Mouse (Mus musculus): Measurements from ENCODE around the gene Prdm2.

DNA sequence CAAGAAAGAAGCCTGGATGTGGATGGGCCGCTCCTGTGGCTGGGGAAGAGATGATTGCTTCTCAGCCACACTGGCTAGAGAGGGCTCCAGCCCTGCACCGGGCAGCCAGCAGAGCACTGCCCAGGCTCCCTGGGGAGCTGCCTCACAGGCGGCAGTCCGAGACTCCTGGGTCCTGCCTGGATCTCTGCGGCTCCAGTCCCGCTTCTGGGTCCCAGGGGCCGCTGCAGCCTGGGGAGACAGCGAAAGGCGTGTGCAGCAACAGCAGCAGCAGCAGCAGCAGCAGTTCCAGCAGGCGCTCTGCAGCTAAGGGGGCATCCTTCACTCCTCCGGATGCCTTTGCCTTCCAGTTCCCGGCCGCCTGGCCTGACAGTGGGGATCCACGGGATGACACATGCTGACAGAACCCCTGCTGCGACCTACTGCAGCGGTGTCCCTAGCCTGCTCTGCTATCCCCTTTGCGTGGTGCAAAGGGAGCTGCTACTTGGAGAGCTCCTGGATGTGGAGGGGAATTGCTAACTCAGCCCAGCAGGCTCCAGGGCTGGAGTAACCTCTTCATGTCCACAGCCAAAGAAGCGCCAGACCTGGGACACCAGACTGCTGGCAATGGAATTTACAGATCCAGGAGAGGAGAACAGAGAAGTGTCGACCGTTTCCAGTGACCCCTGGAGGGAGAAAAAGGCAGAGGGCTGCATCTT is 138.6 kb downstream of the Prdm2 start:
- TF ChIP-seq CTCF (conservative IDR thresholded peaks at IDR 0.05; ENCODE audit: low read length), result no peak
- no peak for TF ChIP-seq POU5F1 (IDR thresholded peaks at IDR 0.05; ENCODE audit: borderline replicate concordance, low read length)
